Mouse (Mus musculus): ENCODE data around the gene Arhgef9.

Gene Arhgef9

GRCm38 (mm10) chrX:95196104-95196919 is at the start of gene Arhgef9:
Gene Arhgef9, minus strand, starts transcription at chrX:95196856.
- no peak for DNase-seq

- no peak for DNase-seq
Measured at GRCm38 (mm10) chrX:95238896-95239295, 42.2 kb upstream of the Arhgef9 start.

GRCm38 (mm10) chrX:95195363-95196103 is 1.1 kb downstream of the Arhgef9 start:
- no peak for DNase-seq

- DNase-seq: peak; percentile 58
Measured at GRCm38 (mm10) chrX:95175978-95176377, 20.7 kb downstream of the Arhgef9 start.

GRCm38 (mm10) chrX:95166317-95166716 is 30.3 kb downstream of the Arhgef9 start:
- DNase-seq: peak; percentile 91

- no peak for DNase-seq
Measured at GRCm38 (mm10) chrX:95165671-95166127, 31.0 kb downstream of the Arhgef9 start.

- DNase-seq: no peak
Measured at GRCm38 (mm10) chrX:95164140-95164539, 32.5 kb downstream of the Arhgef9 start.

GRCm38 (mm10) chrX:95163452-95163851 is 33.2 kb downstream of the Arhgef9 start:
- no peak for DNase-seq

- no peak for DNase-seq
Measured at GRCm38 (mm10) chrX:95156833-95157386, 39.7 kb downstream of the Arhgef9 start.

GRCm38 (mm10) chrX:95138636-95139035 is 58.0 kb downstream of the Arhgef9 start:
- no peak for DNase-seq

GRCm38 (mm10) chrX:95133502-95133901 is 63.2 kb downstream of the Arhgef9 start:
- no peak for DNase-seq

GRCm38 (mm10) chrX:95132996-95133395 is 63.7 kb downstream of the Arhgef9 start:
- DNase-seq: no peak

GRCm38 (mm10) chrX:95131783-95132182 is 64.9 kb downstream of the Arhgef9 start:
- no peak for DNase-seq

- DNase-seq: no peak
Measured at GRCm38 (mm10) chrX:95123462-95123861, 73.2 kb downstream of the Arhgef9 start.

GRCm38 (mm10) chrX:95104361-95104760 is 92.3 kb downstream of the Arhgef9 start:
- DNase-seq: no peak

GRCm38 (mm10) chrX:95087674-95088073 is 109.0 kb downstream of the Arhgef9 start:
- no peak for DNase-seq

GRCm38 (mm10) chrX:95077013-95077699 is 119.5 kb downstream of the Arhgef9 start:
- DNase-seq: peak; percentile 8

- DNase-seq: peak; percentile 0
Measured at GRCm38 (mm10) chrX:95027907-95028306, 168.7 kb downstream of the Arhgef9 start.

- peak; percentile 81 for DNase-seq
Measured at GRCm38 (mm10) chrX:95026361-95026892, 170.2 kb downstream of the Arhgef9 start, which contains the start of gene Spin4. Gene Spin4, minus strand, starts transcription at chrX:95026682.

- DNase-seq: peak; percentile 14
Measured at GRCm38 (mm10) chrX:95025779-95026360, 170.8 kb downstream of the Arhgef9 start.

- DNase-seq: peak; percentile 61
Measured at GRCm38 (mm10) chrX:95012033-95012432, 184.6 kb downstream of the Arhgef9 start.

All from lung, postnatal 36 days (tissue).